Mouse (Mus musculus): ENCODE measurements at regions not wholly inside any gene's neighbourhood (a gene's known extent, or its start where the extent isn't known, plus 50 kb on each side); places are given as distances from the start of the nearest gene placed in this dataset.
A peak's percentile ranks its signal among the peaks of the same experiment; 100 is the strongest.

- no peak for DNase-seq
Observed at GRCm38 (mm10) chr3:35688111-35688510, 65.8 kb upstream of the Atp11b start.

GRCm38 (mm10) chr3:35688781-35689180 is 65.1 kb upstream of the Atp11b start:
- no peak for DNase-seq

- DNase-seq, result peak; percentile 65 to 76
Observed at GRCm38 (mm10) chr3:35693039-35693438, 60.9 kb upstream of the Atp11b start.

- DNase-seq, result no peak
Observed at GRCm38 (mm10) chr3:35693551-35693950, 60.4 kb upstream of the Atp11b start.

GRCm38 (mm10) chr3:35694241-35694640 is 59.7 kb upstream of the Atp11b start:
- no peak for DNase-seq

GRCm38 (mm10) chr3:35695859-35696258 is 58.0 kb upstream of the Atp11b start:
- DNase-seq, result no peak

GRCm38 (mm10) chr3:35699266-35699665 is 54.6 kb upstream of the Atp11b start:
- DNase-seq, result no peak

- no peak for DNase-seq
Observed at GRCm38 (mm10) chr3:35699979-35700378, 53.9 kb upstream of the Atp11b start.

GRCm38 (mm10) chr3:35703528-35704327 is 50.2 kb upstream of the Atp11b start:
- no peak for DNase-seq
